Mouse (Mus musculus) liver, postnatal 0 days (tissue): ENCODE measurements at regions not wholly inside any gene's neighbourhood (a gene's known extent, or its start where the extent isn't known, plus 50 kb on each side); places are given as distances from the start of the nearest gene placed in this dataset.

Experiments
- CTCF ChIP-seq: sonication (generic); IDR thresholded peaks from 2 replicates; pipeline ENCODE4 v1.5.1; 2016; ENCODE audit warnings: antibody characterized with exemption, low read depth
- EP300 ChIP-seq: IDR thresholded peaks from 2 replicates; pipeline ENCODE4 v1.6.1; 2016; ENCODE audit warnings: antibody characterized with exemption, low read depth, mild to moderate bottlenecking

DNA sequence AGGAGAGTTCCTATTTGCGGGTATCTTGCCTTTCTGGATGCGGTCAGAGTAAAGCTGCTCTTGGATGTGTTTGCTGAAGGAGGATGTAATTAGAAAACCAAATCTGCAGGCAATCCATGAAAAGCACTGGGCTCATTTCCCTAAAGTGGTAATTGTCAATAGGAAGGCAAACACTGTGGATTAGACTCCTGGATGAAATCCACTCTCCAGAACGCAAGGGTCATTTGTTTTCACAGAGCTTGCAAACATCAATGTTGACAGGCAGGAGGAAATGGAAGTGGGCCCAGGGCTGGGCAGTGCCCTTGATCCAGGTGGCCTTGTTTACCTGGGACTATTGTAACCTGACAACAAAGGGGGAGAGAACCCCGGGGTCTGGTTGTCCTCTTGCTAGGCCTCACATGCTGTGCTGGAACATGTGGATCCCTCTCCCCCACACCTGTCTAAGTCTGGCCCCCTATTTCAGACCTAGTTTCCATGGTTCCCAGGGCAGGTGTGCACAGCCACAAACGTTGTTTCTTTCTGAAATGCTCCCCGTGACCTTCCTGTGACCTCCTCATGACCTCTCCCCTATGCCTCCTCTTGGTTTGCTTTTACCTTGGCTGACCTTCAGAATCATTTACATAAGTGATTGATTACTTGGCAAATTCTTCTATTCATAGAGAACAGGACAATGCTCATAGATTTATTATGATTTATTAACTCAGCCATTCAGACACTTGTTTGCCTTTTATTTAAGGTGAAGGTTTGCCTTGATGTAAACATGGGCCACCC is 197.9 kb upstream of the Cops8 start:
- TF ChIP-seq CTCF: no peak
- TF ChIP-seq EP300: no peak
